Mouse (Mus musculus) spleen, adult 2 months (tissue): ENCODE measurements at regions not wholly inside any gene's neighbourhood (a gene's known extent, or its start where the extent isn't known, plus 50 kb on each side); places are given as distances from the start of the nearest gene placed in this dataset.

Source experiments
- CTCF ChIP-seq: fragments of 200-500 bp; IDR thresholded peaks from 2 replicates; pipeline ENCODE4 v1.5.1; 2011; ENCODE audit warnings: mild to moderate bottlenecking, inconsistent platforms; ENCODE audit not compliant: insufficient read depth, insufficient read length, insufficient replicate concordance; ENCODE audit errors: extremely low read depth
- POLR2A ChIP-seq: fragments of 200-500 bp; IDR thresholded peaks from 2 replicates; pipeline ENCODE4 v1.6.1; 2011; ENCODE audit warnings: low read depth, low read length, inconsistent platforms

GRCm38 (mm10) chr14:76694894-76695293 lies 138.2 kb upstream of the Serp2 start:
- no peak for TF ChIP-seq POLR2A
- TF ChIP-seq CTCF = no peak
